31 mouse cellular contexts compared by ENCODE assay signal in the genomic region with DNA sequence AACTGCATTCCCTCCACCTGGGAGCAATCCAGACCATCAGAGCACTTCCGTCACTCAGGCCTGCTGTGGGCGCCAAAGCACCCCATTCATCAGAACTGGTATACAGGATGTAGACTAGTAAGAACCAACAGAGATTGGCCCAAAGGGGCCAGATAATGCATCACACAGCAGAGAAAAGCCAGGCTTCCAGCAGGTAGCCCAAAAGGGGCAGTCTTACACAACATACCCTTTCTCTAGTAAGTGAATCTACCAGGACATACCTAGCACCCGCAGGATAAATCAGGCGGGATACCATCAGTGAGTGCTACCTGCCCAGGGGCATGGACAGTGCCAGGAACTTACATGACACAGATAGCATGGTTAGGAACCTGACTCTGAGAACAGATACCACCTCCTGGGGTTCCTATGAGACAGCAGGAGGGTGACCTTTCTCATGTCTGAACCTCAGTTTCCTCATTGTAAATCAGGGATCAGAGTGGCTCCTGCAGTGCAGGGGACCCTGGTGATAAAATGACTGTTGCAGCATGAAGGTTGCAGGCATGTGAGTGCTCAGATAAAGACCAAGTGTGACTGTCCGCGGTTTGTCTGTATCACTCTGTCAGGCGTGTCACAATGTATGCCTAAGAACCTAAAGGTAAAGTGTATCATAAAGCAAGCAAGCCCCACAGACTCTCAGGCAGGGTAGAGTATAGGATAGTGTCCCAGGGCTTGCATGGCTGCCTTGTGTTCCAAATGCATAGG. TPM values are rescaled to one million over a fixed set of nuclear protein-coding genes. Genes with fewer than 3 reads are reported as not detected.
A peak's percentile ranks its signal among the peaks of the same experiment; 100 is the strongest.
DNase-seq lines count a peak whose midpoint lies in the region; ATAC-seq and TF ChIP-seq lines count a peak whose summit lies in the region.
"Had no signal": no experiment of that assay in that cellular context is flagged by ENCODE, and none has a peak within 500 bp of the region (broad histone marks: within the 10 kb centered on the region; RNA-seq: fewer than 3 reads in every experiment).

No protein-coding gene starts in this region.

- WGBS in heart, postnatal 0 days, result 66% methylated on average over 7 of the region's 7 CpGs

- no peaks in the 10 kb centered on the region for H3K9me3 ChIP-seq in heart, postnatal 0 days (replicated peaks; ENCODE audit: control insufficient read depth, low read length)
- no peaks in the 10 kb centered on the region for H3K9me3 ChIP-seq in MEL (replicated peaks; ENCODE audit: insufficient read depth, low read length)
- H3K9me3 ChIP-seq: embryonic facial prominence, embryonic 12.5 days; forebrain, embryonic 10.5 days; forebrain, embryonic 15.5 days; heart, embryonic 15.5 days; hindbrain, embryonic 10.5 days; hindbrain, embryonic 15.5 days; limb, embryonic 10.5 days; limb, embryonic 15.5 days; liver, embryonic 15.5 days; megakaryocyte, embryonic 14.5 days; midbrain, embryonic 13.5 days; neural tube, embryonic 13.5 days had no signal

- no peak overlapping the region for H3K9ac ChIP-seq in heart, postnatal 0 days (replicated peaks; ENCODE audit: low read depth, low read length)
- no peak overlapping the region for H3K9ac ChIP-seq in MEL (ENCODE audit: control insufficient read depth, low read depth, low read length, poor library complexity, severe bottlenecking)
- H3K9ac ChIP-seq: embryonic facial prominence, embryonic 12.5 days; forebrain, embryonic 15.5 days; heart, embryonic 15.5 days; hindbrain, embryonic 15.5 days; limb, embryonic 15.5 days; liver, embryonic 15.5 days; lung, embryonic 14.5 days; midbrain, embryonic 13.5 days; neural tube, embryonic 13.5 days had no signal

- H3K36me3 ChIP-seq in heart, postnatal 0 days (replicated peaks; ENCODE audit: control insufficient read depth, insufficient read depth, low read length), result peaks cover 54% of the 10 kb centered on the region
- peaks cover 15 to 21% of the 10 kb centered on the region in 2 experiments for H3K36me3 ChIP-seq in MEL (ENCODE audit: control insufficient read depth in 1 of 2, insufficient read depth in 2 of 2, low read length in 2 of 2)

- intact Hi-C loops in heart, postnatal 36 days (cut with DNase I), result no loop called here

- H3K4me2 ChIP-seq in heart, postnatal 0 days (ENCODE audit: low read depth, low read length), result no peak overlapping the region
- H3K4me2 ChIP-seq: embryonic facial prominence, embryonic 12.5 days; forebrain, embryonic 15.5 days; heart, embryonic 15.5 days; hindbrain, embryonic 15.5 days; limb, embryonic 15.5 days; liver, embryonic 15.5 days; lung, embryonic 14.5 days; midbrain, embryonic 13.5 days; neural tube, embryonic 13.5 days had no signal

- 0 out of 2 replicates have a peak overlapping the region, but pooled peaks have one; percentile 6 for H3K27ac ChIP-seq in heart, postnatal 0 days (ENCODE audit: low read depth)
- H3K27ac ChIP-seq in MEL (ENCODE audit: control insufficient read depth, low read depth, low read length), result no peak overlapping the region; the same call in 1 of the 2 replicates
- H3K27ac ChIP-seq: embryonic facial prominence, embryonic 12.5 days; forebrain, embryonic 10.5 days; forebrain, embryonic 15.5 days; heart, embryonic 15.5 days; hindbrain, embryonic 10.5 days; hindbrain, embryonic 15.5 days; limb, embryonic 10.5 days; limb, embryonic 15.5 days; liver, embryonic 15.5 days; midbrain, embryonic 13.5 days; neural tube, embryonic 13.5 days had no signal

- H3K27me3 ChIP-seq in heart, postnatal 0 days (ENCODE audit: control insufficient read depth, insufficient read depth, low read length), result no peaks in the 10 kb centered on the region
- no peaks in the 10 kb centered on the region for H3K27me3 ChIP-seq in MEL (ENCODE audit: control insufficient read depth in 1 of 2, insufficient read depth in 2 of 2, low read length in 2 of 2)
- H3K27me3 ChIP-seq: embryonic facial prominence, embryonic 12.5 days; forebrain, embryonic 15.5 days; heart, embryonic 15.5 days; hindbrain, embryonic 15.5 days; limb, embryonic 15.5 days; liver, embryonic 15.5 days; megakaryocyte, embryonic 14.5 days; midbrain, embryonic 13.5 days; neural tube, embryonic 13.5 days had no signal

- peaks cover 31% of the 10 kb centered on the region for H3K79me2 ChIP-seq in MEL (ENCODE audit: control insufficient read depth, insufficient read depth, low read length, poor library complexity)

- peak; percentile 54 for DNase-seq in cerebellum, adult 9-10 months
- no peak for DNase-seq in heart, postnatal 0 days (ENCODE audit: low spot score)
- no peak for DNase-seq in heart, postnatal 36 days
- peak; percentile 57 for DNase-seq in MEL (ENCODE audit: low read depth, low spot score)
- peak; percentile 59 for DNase-seq in cerebellum, adult 9-11 months
- no peak for DNase-seq in testis, postnatal 14 days (ENCODE audit: low spot score)
- DNase-seq in frontal cortex, postnatal 36 days (ENCODE audit: low spot score in 2 of 2), result no peak
- DNase-seq: adrenal gland, adult 2 months; adrenal gland, postnatal 36 days; kidney, adult 11 months; kidney, postnatal 14 days; lung, embryonic 14.5 days; lung, postnatal 14 days had no signal

- TF ChIP-seq CTCF in heart, postnatal 0 days (IDR thresholded peaks at IDR 0.05; ENCODE audit: low read depth), result no peak
- TF ChIP-seq CTCF in MEL (IDR thresholded peaks at IDR 0.05 in 2 of 3, conservative IDR thresholded peaks at IDR 0.05 in 1 of 3; ENCODE audit: control insufficient read depth in 1 of 3, insufficient read depth in 1 of 3, low read depth in 2 of 3, low read length in 3 of 3, poor library complexity in 1 of 3, severe bottlenecking in 1 of 3), result no peak

- no peak for TF ChIP-seq POLR2A in MEL (IDR thresholded peaks at IDR 0.05; ENCODE audit: control insufficient read depth in 1 of 2, insufficient read depth in 1 of 2, low read depth in 1 of 2, low read length in 2 of 2, poor library complexity in 1 of 2)

- TF ChIP-seq RAD21 in MEL (IDR thresholded peaks at IDR 0.05; ENCODE audit: low read depth, low read length), result no peak

- TF ChIP-seq EP300 in heart, postnatal 0 days (IDR thresholded peaks at IDR 0.05; ENCODE audit: low read depth), result no peak
- peak; percentile 53 to 76; a peak in 3 of 4 replicates for TF ChIP-seq EP300 in MEL (IDR thresholded peaks at IDR 0.05; ENCODE audit: low read depth in 1 of 2, low read length in 2 of 2)

- H3K4me3 ChIP-seq in heart, postnatal 0 days (ENCODE audit: low read depth, low read length), result no peak overlapping the region
- no peak overlapping the region for H3K4me3 ChIP-seq in MEL (ENCODE audit: control insufficient read depth in 1 of 2, insufficient read depth in 1 of 2, low read depth in 2 of 2, low read length in 2 of 2)
- H3K4me3 ChIP-seq: embryonic facial prominence, embryonic 12.5 days; forebrain, embryonic 10.5 days; forebrain, embryonic 15.5 days; heart, embryonic 15.5 days; hindbrain, embryonic 10.5 days; hindbrain, embryonic 15.5 days; limb, embryonic 10.5 days; limb, embryonic 15.5 days; liver, embryonic 15.5 days; megakaryocyte, embryonic 14.5 days; midbrain, embryonic 13.5 days; neural tube, embryonic 13.5 days had no signal

- no peak for ATAC-seq in cerebellum, adult (ENCODE audit: insufficient number of reproducible peaks, low FRiP score, low TSS enrichment)
- ATAC-seq in heart, postnatal 0 days (ENCODE audit: insufficient read depth, low read depth), result no peak
- ATAC-seq: activated CD4-positive, CD25-positive, alpha-beta regulatory T cell, adult 4 months; forebrain, embryonic 15.5 days; inflammation-experienced regulatory T-cells, adult 6 months; midbrain, embryonic 13.5 days had no signal

- H3K4me1 ChIP-seq in heart, postnatal 0 days (ENCODE audit: control insufficient read depth, insufficient read depth), result peaks cover 58% of the 10 kb centered on the region
- peaks cover 11 to 16% of the 10 kb centered on the region in 2 experiments for H3K4me1 ChIP-seq in MEL (ENCODE audit: control insufficient read depth in 1 of 2, insufficient read depth in 2 of 2, low read length in 2 of 2)
- H3K4me1 ChIP-seq: embryonic facial prominence, embryonic 12.5 days had no signal

RNA-seq across cellular contexts. Expression of gene Ppp5c, which starts 8.1 kb away (rescaled TPM):
- total RNA-seq in heart, postnatal 0 days (2014; rRNA removed; ENCODE audit: low replicate concordance), result 55.0 and 68.0 TPM in 2 replicates
- polyA plus RNA-seq in heart, postnatal 0 days (2015; fragmentation: Nextera tagmentation; extraction: Ambion mirVana), result 88.5 and 93.6 TPM in 2 replicates
- 100 to 1,000 TPM; 107 to 109 TPM for total RNA-seq in heart, postnatal 36 days (2021)
- total RNA-seq in MEL (2012; rRNA removed), result 94.2 and 101 TPM in 2 replicates
- polyA plus RNA-seq in MEL (2012; ENCODE audit: insufficient read depth in 1 of 2, insufficient read length in 2 of 2, low read depth in 1 of 2, low replicate concordance in 2 of 2, missing spikeins in 1 of 2), result 100 to 1,000 TPM; 178 to 249 TPM

RNA-seq across cellular contexts. Expression of gene Ccdc8, which starts 27.1 kb away (rescaled TPM):
- 30.8 and 31.2 TPM in 2 replicates for total RNA-seq in heart, postnatal 0 days (2014; rRNA removed; ENCODE audit: low replicate concordance)
- 10.0 and 11.7 TPM in 2 replicates for polyA plus RNA-seq in heart, postnatal 0 days (2015; fragmentation: Nextera tagmentation; extraction: Ambion mirVana)
- 1 to 10 TPM; 5.9 to 6.3 TPM for total RNA-seq in heart, postnatal 36 days (2021)
- not detected in 2 replicates for total RNA-seq in MEL (2012; rRNA removed)
- polyA plus RNA-seq in MEL (2012; ENCODE audit: insufficient read depth in 1 of 2, insufficient read length in 2 of 2, low read depth in 1 of 2, low replicate concordance in 2 of 2, missing spikeins in 1 of 2), result under 1 TPM in 1 of 2 experiments, not detected in 1; 0.11 TPM

RNA-seq across cellular contexts. Expression of gene Gm42372, which starts 36.7 kb away (rescaled TPM):
- total RNA-seq in heart, postnatal 0 days (2014; rRNA removed; ENCODE audit: low replicate concordance), result not detected in 2 replicates
- not detected in 2 replicates for polyA plus RNA-seq in heart, postnatal 0 days (2015; fragmentation: Nextera tagmentation; extraction: Ambion mirVana)
- not detected for total RNA-seq in heart, postnatal 36 days (2021)
- total RNA-seq in MEL (2012; rRNA removed), result not detected in 2 replicates
- under 1 TPM in 1 of 2 experiments, not detected in 1; 0.42 TPM for polyA plus RNA-seq in MEL (2012; ENCODE audit: insufficient read depth in 1 of 2, insufficient read length in 2 of 2, low read depth in 1 of 2, low replicate concordance in 2 of 2, missing spikeins in 1 of 2)
- total RNA-seq: gastrocnemius, adult 8-10 months; heart, adult 8-10 months had no signal
- polyA plus RNA-seq: gonadal fat pad, adult 2 months had no signal

RNA-seq across cellular contexts. Expression of gene Hif3a, which starts 42.6 kb away (rescaled TPM):
- 29.7 and 35.5 TPM in 2 replicates for total RNA-seq in heart, postnatal 0 days (2014; rRNA removed; ENCODE audit: low replicate concordance)
- polyA plus RNA-seq in heart, postnatal 0 days (2015; fragmentation: Nextera tagmentation; extraction: Ambion mirVana), result 4.2 and 6.2 TPM in 2 replicates
- 1 to 10 TPM; 2.5 to 2.6 TPM for total RNA-seq in heart, postnatal 36 days (2021)
- 8.0 and 9.6 TPM in 2 replicates for total RNA-seq in MEL (2012; rRNA removed)
- polyA plus RNA-seq in MEL (2012; ENCODE audit: insufficient read depth in 1 of 2, insufficient read length in 2 of 2, low read depth in 1 of 2, low replicate concordance in 2 of 2, missing spikeins in 1 of 2), result 10 to 100 TPM in 1 of 2 experiments, not detected in 1; 37.9 TPM

RNA-seq across cellular contexts. Expression of gene Psg16, which starts 54.2 kb away (rescaled TPM):
- total RNA-seq in heart, postnatal 0 days (2014; rRNA removed; ENCODE audit: low replicate concordance), result 0.08 TPM in 1 of 2 replicates, not detected in the other
- polyA plus RNA-seq in heart, postnatal 0 days (2015; fragmentation: Nextera tagmentation; extraction: Ambion mirVana), result 0.07 and 0.12 TPM in 2 replicates
- under 1 TPM; 0.14 to 0.16 TPM for total RNA-seq in heart, postnatal 36 days (2021)
- total RNA-seq in MEL (2012; rRNA removed), result 0.23 and 0.36 TPM in 2 replicates
- polyA plus RNA-seq in MEL (2012; ENCODE audit: insufficient read depth in 1 of 2, insufficient read length in 2 of 2, low read depth in 1 of 2, low replicate concordance in 2 of 2, missing spikeins in 1 of 2), result under 1 TPM in 1 of 2 experiments, not detected in 1; 0.67 TPM
- polyA plus RNA-seq: gonadal fat pad, adult 2 months had no signal

Comparison
In these comparisons a context has a peak if more than half of its experiments do, and no peak if none do; other contexts are left out.
1. DNase-seq: peak in cerebellum, adult 9-10 months (single experiment), MEL (single experiment) and cerebellum, adult 9-11 months (single experiment); none in heart, postnatal 0 days (single experiment), heart, postnatal 36 days (0 of 2), testis, postnatal 14 days (single experiment) and frontal cortex, postnatal 36 days (0 of 2).